Mouse (Mus musculus) CD4-positive helper T cell, adult 2 months (primary cell): ENCODE measurements around the gene Ccdc177.
A peak's percentile ranks its signal among the peaks of the same experiment; 100 is the strongest.

Experiments used
- DNase-seq: peaks from one replicate; pipeline ENCODE4 v3.0.0-alpha.2; 2012; ENCODE audit warnings: low read depth, missing footprints, low spot score

Ccdc177 gene

GRCm38 (mm10) chr12:80736464-80737282, 23.8 kb downstream of the Ccdc177 start:
- peak; percentile 21 for DNase-seq

GRCm38 (mm10) chr12:80734526-80735470, 25.7 kb downstream of the Ccdc177 start:
- no peak for DNase-seq

DNA sequence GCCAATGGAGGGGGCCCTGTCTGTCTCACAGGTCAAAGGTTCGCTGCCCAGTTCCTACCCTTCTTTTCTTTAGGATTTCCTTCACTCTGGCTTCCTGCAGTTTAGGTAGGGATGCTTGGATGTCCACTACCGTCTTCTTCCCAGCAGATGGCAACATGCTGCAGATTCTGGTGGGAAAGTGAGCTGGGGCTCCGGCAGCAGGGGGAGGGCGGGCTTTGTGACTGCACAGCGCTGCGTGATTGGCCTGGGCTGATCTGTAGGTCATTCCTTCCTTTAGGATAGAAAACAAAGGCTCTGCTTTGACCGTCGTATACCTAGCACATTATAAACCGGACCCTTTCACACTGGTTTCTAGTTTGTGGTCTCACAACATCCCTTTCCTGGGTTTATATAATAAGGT, 29.9 kb downstream of the Ccdc177 start:
- no peak for DNase-seq

GRCm38 (mm10) chr12:80729758-80730530, 30.5 kb downstream of the Ccdc177 start:
- DNase-seq: no peak

DNA sequence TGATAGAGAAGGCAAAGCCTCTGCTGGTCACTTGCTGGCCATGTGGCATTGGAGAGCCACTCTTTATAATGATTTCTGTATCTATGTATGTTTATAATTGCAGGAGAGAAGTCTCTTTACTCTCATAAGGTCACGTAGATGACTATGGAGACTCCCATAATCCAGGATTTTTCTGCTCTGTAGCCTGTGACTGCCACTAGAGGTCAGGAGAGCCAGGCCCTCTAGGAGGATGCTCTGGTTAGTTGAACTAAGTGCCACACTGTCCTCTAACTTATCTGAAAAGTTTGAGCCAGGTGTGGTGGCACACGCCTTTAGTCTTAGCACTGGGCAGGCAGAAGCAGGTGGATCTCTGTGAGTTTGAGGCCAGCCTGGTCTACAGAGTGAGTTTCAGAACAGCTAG, 31.7 kb downstream of the Ccdc177 start:
- no peak for DNase-seq

DNA sequence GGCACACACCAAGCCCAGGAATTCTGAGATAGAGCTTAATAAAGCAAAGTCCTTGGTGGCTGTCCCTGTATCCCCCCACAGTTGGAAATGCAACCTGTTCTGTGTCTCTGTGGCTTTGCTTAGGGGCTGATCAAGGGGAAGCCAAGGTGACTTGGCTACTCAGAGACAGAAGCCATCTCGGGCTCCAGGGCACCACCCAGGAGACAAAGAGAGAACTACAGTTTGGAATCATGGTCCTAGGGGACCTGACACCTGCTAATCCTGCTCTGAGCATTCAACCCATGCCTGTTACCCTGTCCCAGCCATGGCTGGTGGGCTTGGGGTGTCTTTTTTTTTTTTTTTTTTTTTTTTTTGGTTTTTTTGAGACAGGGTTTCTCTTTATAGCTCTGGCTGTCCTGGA, 32.3 kb downstream of the Ccdc177 start:
- DNase-seq: no peak

DNA sequence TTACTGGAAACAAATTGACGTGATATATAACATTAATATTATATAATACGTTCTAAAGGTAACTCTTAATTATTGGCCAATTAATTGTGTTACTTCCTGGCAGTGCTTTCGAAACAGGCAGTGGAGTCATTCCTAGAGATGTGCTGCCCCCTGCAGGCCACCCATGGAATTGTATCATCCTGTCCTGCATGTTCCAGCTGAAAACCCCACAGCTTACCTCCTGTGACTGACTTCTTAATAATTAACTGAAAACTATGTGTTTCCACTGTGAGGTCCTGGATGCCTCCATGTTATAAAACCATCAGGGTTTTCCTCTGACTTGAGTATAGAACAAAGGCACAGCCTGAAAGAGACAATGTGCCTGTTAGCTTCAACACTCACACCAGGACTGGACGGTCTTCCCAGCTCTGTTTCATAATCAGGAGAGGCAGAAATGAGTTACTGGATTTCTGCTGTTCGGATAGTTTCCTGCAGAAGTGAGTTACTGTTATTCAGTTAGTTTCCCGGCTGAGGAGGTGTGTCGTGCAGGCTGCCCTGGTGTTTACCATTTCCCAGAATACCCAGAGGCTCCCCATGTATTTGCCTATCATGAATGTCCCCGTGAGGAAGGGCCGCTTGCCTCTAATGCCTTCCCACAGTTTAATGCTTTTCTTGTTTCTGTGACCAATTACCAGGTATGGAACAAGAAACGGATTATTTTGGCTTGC, 35.5 kb downstream of the Ccdc177 start:
- peak; percentile 55 for DNase-seq

GRCm38 (mm10) chr12:80721458-80721857, 39.0 kb downstream of the Ccdc177 start:
- DNase-seq: no peak

DNA sequence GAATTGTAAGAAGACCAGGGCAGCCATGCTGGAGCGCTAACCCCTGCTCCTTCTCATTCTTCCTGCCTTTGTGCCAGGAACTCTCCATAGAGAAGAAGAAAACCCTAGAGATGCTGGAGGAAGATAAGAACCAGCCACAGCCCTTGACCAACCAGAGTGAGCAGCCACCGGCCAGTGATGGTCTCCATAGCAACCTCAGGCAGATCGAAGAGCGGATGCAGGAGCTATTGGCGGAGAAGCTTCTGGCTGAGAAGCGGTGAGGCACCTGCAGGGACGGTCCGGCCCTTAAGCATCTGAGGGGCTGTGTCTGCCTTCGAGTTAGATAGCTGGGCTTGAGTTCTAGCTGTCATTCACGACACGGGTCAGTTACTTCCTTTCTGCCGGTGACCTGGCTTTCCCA, 40.0 kb downstream of the Ccdc177 start:
- no peak for DNase-seq

DNA sequence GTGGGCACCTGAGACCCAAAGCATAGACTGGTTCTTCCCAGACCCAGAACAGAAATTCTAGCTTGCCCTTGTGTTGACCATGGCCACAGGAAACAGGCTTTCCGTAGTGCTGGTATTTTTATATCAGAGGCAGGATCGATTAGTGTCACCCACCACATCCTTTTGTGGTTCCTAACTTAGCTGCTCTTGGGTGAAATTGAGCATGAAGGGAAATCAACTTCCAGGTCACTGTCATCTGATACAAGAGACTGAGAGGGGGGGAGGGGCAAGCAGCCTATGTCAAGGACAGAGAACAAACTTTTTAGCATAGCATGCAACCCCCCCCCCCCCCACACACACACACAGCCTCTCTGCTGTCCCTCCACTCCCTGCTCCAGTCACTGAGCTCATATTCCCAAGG, 41.3 kb downstream of the Ccdc177 start:
- DNase-seq: peak; percentile 13

GRCm38 (mm10) chr12:80715915-80716314, 44.6 kb downstream of the Ccdc177 start:
- DNase-seq: no peak

- no peak for DNase-seq
Measured at GRCm38 (mm10) chr12:80706915-80707604, 53.4 kb downstream of the Ccdc177 start.

DNA sequence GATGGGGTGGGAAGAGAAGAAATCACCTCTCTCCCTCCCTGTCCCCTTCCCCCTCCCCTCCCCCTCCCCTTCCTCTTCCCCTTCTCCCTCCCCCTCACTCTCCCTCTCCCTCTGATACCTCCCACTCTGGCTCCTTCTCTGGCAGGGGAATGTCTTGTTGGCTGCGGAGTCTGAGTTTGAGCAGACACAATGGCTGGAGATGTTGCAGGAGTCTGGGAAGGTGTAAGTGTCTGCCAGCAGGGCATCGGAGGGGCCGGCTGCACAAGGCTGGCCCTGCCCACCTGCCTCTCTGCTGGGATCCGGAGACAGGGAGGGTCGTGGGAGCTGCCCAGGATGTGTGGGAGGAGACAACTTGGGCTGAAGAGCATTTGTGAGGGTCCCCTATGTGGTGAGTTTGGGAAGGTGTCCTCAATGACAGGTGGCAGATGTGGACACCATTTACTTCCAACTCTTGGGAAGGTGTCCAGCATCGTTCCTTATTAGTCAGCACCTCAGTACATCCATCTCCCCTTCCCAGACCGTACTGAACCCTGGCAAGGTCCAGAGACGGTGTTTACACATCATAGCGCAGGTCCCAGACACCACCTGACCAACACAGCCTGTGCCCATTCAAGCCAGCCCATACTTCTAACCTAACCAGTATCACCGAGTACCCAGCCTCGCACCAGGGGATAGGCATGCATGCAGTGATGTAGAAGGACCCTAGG, 54.1 kb downstream of the Ccdc177 start:
- no peak for DNase-seq
